Mouse (Mus musculus): ENCODE measurements around the gene Slc1a2.

Gene Slc1a2

DNA sequence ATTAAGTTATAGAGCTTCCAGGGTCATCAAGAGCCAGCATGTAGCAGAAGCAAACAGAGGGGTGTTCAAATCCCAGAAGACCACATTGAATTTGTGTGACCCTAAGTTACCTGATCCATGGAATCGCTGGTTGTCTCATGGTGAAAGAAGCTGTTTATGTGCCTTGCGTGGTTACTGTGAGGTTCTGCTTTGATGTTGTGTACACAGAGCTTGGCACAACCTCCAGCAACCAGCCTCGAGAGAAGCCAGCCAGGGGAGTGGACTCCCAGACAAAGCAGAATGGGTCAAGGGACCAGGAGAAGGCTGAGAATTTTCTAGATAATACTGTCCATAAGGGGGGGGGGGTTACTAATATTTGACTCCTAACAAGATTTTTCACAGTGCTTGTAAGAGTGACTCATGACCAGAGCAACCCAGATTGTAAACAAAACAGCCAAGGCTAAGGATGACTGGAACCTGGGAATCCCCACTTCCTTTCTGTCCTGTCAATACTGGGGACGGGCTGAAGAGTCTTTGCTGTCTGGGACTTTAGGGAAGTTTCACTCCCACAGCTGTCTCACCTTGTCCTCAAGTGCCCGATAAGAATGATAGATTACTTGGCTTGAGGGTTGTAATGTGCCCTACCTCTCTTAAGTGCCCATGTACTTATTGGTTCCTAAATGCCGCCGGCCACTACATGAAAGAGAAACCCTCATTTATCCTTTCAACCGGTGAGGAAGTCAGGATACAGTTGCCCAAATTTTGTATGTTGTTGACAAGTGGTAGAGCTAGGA lies 106.3 kb downstream of the Slc1a2 start:
- DNase-seq = no peak

DNA sequence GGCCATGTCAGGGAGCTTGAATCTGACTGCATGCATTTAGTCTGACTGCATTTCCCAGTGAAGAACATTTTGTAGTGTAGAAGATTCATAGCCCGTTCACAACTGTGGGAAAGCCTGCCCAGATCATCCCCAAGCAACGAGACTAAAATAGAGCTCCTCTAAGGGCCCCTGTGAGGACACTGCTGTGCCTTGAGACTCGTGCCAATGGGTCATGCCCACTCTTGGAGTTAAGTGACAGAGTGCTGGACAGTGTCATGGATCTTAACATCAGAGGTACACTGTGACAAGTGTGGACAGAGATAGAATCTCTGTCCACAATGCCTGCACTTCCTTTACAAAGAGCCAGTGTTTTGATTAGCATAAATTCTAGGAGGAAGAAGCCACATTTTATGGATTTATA lies 109.8 kb downstream of the Slc1a2 start:
- peak in 1 of 2 experiments; percentile 13 for DNase-seq

- DNase-seq = no peak
Measured at GRCm38 (mm10) chr2:102771304-102771703, 112.8 kb downstream of the Slc1a2 start.

DNA sequence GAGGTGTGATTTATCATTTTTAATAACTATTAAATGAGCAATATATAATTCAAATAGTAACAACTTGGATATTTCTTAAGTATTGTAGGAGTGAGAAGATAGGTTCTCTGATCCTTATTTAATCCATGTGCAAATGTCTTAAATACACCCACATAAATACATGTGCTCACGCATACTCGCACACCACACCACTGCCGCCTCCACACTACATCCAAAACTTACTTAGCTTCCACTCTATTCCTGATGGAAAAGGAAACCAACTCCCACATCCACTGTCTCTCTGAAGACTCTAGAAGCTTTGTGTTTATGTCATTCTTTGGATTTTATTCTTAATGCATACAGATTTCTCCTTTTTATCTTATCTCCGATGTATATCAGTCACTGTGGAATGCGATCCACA lies 113.8 kb downstream of the Slc1a2 start:
- no peak for DNase-seq

DNA sequence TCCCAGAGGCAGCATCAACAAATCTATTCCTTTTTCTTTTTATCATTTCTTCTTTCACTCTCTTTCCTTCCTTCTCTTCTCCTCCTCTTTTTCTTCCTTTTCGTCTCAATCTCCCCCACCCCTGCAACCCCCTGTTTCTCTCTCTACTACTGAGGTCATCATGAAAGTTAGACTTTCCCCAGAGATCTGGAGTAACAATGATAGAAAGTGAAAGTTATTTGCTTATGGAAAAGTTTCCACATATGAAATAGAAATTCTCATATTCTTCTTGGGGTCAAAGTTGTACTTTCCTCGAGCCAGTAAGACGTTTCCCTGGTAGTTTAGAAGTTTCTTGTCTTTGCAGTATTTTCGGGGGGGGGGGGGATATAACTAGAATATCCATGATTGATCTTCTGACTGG lies 116.2 kb downstream of the Slc1a2 start:
- no peak for DNase-seq

DNA sequence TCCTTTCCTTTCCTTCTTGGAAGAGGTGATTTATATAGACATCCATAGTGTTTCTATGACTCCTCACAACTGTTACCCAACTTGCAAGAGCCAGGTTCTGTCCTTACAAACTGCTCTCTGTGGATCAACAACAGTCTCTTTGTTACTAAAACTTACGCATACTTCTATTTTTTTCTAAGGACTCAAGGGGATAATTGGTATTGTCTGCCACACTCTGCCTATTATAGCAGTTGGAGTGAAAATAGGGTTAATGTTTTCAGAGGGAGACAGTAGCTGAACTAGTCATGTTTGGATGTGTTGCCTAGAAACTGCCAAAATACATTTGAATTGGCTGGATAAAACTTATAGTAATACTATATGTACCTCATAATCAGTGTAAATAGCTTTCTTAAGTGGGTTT lies 117.1 kb downstream of the Slc1a2 start:
- no peak for DNase-seq

- no peak for DNase-seq
Measured at GRCm38 (mm10) chr2:102778208-102778607, 119.7 kb downstream of the Slc1a2 start.

DNA sequence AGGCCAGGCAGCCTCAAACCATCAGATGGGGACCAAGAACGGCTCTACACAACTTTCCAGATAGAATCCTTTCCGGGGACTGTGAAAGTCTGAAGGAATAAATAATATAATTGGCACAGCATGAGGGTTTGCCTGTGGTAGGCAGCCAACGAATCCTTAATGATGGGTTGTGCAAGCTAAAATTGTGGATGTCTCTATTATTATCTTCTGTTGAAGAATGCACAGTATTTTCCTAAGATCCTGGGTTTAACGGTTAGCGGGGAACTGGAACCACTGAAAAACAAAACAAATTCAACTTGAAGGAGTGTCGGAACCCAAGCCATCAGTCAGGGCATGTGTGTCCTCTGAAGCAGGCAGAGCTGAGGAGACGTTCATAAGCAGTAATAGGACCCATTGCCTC lies 124.3 kb downstream of the Slc1a2 start:
- no peak for DNase-seq

GRCm38 (mm10) chr2:102785696-102786095 lies 127.2 kb downstream of the Slc1a2 start:
- DNase-seq = no peak

- DNase-seq = no peak
Measured at GRCm38 (mm10) chr2:102791641-102792040, 133.2 kb downstream of the Slc1a2 start.

DNA sequence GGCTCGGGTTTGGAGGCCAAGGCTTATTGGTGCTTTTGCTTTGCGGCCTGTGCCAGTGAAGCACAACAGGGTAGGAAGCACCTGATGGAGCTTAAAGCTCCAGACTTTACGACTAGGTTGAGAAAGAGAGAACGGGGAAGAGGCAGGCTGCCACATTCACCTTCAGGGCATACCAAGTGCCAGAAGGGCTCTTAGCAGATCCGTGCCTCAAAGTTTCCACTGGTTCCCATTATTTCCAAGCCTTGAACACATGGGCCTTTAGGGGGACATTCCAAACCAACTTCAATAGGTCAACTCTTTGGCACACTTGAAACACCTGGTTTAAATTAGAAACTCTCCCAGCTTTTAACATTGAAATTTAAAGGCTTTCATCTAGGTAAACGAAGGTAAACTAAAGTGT lies 134.3 kb downstream of the Slc1a2 start:
- DNase-seq = no peak

GRCm38 (mm10) chr2:102795034-102795433 lies 136.6 kb downstream of the Slc1a2 start:
- DNase-seq = no peak

DNA sequence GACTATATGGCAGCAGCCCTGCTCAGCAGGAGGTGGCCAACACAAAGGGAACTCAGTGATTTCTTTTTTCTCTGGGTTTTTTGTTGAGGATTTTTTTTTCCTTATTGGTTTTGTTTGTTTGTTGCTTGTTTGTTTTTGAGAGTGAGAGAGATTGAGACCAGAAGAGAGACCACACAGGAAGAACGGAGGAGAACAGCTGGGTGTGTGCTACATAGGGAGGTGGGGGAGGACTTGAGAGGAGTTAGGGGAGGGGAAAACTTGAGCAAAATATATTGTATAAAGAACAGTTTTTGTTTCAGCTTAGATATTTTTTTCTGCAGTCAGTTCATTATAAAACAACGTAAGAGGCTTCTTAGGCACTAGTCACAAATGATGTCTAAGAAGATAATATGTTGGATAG lies 139.7 kb downstream of the Slc1a2 start:
- no peak for DNase-seq

- no peak for DNase-seq
Measured at GRCm38 (mm10) chr2:102801899-102802298, 143.4 kb downstream of the Slc1a2 start.

- DNase-seq = peak in 1 of 2 experiments; percentile 8
Measured at GRCm38 (mm10) chr2:102804109-102804508, 145.7 kb downstream of the Slc1a2 start.

- DNase-seq = no peak
Measured at GRCm38 (mm10) chr2:102805283-102805682, 146.8 kb downstream of the Slc1a2 start.

DNA sequence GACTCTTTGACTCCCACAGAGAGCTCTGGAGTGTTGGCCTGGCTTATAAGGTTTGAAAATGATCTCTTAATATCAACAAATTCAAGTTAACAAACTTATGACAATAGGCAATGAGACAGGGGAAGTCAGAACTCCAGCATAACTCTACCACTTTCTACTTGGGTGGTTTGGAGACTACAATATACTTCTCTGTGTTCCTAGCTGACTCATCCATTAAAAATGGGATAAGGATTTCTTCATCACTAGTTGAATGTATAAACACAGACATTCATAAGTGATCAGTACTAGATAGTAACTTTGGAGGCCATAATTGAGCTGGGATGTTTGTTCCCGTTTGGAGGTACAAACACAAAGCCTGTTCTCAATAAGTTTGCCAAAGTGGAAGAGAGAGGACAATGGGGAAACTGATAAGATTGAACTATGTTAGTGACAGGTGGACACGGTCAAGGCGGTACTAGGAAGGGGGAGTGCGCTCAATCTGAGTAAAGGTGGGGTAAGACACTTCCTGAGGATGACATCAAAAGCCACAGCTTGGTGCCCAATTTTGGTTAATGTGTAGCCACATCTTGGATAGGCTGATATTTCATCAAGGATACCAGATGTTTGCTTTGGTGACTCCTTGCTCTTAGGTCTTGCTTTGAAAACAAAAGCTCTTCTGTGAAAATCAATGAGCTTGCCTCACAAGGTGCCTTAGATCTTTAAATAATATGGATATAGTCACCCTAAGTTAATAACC lies 147.5 kb downstream of the Slc1a2 start:
- no peak for DNase-seq

DNA sequence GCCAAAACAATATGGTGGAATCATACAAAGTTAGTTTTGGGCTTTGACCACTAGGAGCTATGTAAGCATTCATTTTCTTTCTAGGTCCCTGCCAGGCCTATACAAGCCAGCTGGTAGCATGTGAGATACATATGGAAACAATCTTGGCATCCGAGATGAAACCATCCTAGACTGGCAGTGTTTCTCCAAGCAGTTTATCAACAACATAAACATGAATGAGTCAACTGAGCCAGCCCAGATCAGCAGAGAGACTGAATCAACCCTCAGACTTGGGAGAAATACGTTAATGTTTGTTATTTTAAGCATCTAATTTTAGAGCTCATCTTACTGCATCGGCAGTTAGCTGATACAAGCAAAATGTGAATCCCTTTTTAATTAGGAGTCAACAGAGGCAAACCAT lies 149.2 kb downstream of the Slc1a2 start:
- DNase-seq = no peak

DNA sequence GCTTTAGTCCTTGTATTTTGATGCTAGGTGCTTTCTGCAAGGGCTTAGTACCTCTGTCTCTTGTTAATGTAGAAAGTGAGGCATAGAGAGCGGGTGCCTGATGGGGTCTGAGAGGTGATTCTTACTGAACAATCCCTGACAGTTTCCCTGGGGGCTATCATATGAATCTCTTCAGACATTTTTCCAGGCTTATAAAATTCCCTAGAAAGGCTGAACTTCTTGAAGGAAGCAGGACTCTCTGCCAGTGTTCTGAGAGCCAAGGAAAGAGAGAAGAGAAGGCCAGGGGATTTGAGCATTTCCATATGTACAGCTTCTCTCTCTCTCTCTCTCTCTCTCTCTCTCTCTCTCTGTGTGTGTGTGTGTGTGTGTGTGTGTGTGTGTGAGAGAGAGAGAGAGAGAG lies 151.0 kb downstream of the Slc1a2 start:
- no peak for DNase-seq

- no peak for DNase-seq
Measured at GRCm38 (mm10) chr2:102812756-102813155, 154.3 kb downstream of the Slc1a2 start.

GRCm38 (mm10) chr2:102815289-102815809 lies 156.9 kb downstream of the Slc1a2 start:
- no peak for DNase-seq

DNA sequence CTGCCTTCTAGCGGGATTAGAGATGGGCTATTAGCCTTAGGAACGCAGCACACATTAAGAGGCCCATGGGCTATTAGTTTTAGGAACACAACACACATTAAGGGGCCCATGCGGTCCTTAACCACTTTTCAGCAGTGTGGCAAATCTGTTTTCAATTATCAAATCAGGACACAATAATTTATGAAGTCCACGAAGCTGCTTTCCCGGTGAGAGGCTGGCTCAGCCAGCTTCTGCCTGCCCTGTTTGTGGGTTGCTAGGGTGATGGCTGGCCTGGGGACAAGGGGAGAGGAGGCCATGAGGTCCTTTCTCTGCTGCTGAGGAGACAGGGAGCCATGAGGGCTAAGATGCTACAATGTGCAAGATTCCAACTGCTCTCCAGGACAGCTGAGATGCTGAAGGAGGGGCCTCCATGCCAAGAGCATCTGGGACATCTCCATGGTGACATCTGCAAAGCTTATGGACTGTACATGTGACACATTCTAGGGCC lies 161.8 kb downstream of the Slc1a2 start:
- peak in 1 of 2 experiments; percentile 7 for DNase-seq

DNA sequence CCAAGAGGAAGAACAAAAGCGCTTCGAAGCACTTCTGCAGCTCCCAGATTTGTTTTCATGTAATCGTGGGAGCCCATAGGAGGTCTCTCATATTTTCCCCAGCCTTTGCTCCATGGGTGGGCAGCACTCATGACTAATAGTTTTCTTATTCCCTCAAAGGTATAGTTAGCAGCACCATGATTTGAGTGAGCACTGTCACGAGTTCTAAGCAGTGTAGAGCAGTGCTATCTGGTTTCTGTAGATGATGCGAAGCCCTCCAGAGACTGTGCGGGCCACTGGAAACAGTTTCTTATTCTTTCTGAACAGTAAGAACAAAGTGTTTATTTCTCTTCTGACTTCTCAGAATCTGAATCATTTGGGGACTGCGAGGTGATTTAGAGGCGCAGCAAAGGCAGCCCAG lies 162.3 kb downstream of the Slc1a2 start:
- DNase-seq = no peak

DNA sequence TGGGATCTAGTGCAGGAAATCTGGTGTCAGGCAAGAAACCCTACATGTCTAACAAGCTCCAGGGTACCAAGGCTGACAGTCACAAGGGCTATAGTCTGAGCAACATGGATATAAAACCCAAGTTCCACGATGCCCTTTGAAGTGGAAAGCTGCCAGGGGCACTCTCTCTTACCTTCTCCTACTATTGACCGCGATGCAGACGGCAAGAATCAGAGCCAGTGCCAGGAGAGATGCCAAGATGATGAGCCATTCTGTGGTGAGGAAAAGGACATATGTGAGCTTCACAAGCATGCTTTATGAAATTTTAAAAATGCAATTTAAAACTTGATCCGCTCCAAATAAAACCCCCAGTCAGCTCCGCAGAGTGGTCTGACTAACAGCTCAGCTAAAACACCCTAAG lies 163.6 kb downstream of the Slc1a2 start:
- peak; percentile 11 to 44 for DNase-seq
